8 mouse cellular contexts compared by ENCODE assay signal in genomic region chr3:84653557-84654245, GRCm38 (mm10). TPM values are rescaled to one million over a fixed set of nuclear protein-coding genes. Genes with fewer than 3 reads are reported as not detected.
DNase-seq lines count a peak whose midpoint lies in the region; ATAC-seq and TF ChIP-seq lines count a peak whose summit lies in the region.

No protein-coding gene starts in this region.

- no peak for TF ChIP-seq POLR2A in limb, embryonic 14.5 days (IDR thresholded peaks at IDR 0.05; ENCODE audit: borderline replicate concordance, extremely low read depth, insufficient read depth, insufficient read length)

- peak overlapping the region; percentile 16; the same call in 1 of the 2 replicates for H3K4me3 ChIP-seq in embryonic facial prominence, embryonic 15.5 days (replicated peaks)
- H3K4me3 ChIP-seq in limb, embryonic 14.5 days (replicated peaks; ENCODE audit: low read length): peak overlapping the region; percentile 21; the same call in 1 of the 2 replicates

- H3K9ac ChIP-seq in embryonic facial prominence, embryonic 15.5 days: no peak overlapping the region
- peak overlapping the region; percentile 26; the same call in 1 of the 2 replicates for H3K9ac ChIP-seq in limb, embryonic 14.5 days (ENCODE audit: low read depth, low read length, severe bottlenecking)

- H3K36me3 ChIP-seq in embryonic facial prominence, embryonic 15.5 days: no peaks in the 10 kb centered on the region
- H3K36me3 ChIP-seq in limb, embryonic 14.5 days (ENCODE audit: control insufficient read depth, insufficient read depth, low read length): no peaks in the 10 kb centered on the region

- peak; percentile 40 for ATAC-seq in CD4-positive, CD25-positive, alpha-beta regulatory T cell, adult 4 months
- no peak for ATAC-seq in embryonic facial prominence, embryonic 15.5 days (ENCODE audit: insufficient number of reproducible peaks, low FRiP score, low TSS enrichment, low read depth)
- no peak for ATAC-seq in limb, embryonic 14.5 days (ENCODE audit: low FRiP score, low read depth)

- peaks cover 15% of the 10 kb centered on the region for H3K4me1 ChIP-seq in embryonic facial prominence, embryonic 15.5 days
- H3K4me1 ChIP-seq in limb, embryonic 14.5 days (ENCODE audit: control insufficient read depth, insufficient read depth, low read length): peaks cover 12% of the 10 kb centered on the region

- DNase-seq in cerebellum, adult 9-11 months: peak; percentile 19
- DNase-seq in cerebellum, adult 11 months: no peak
- DNase-seq in limb, embryonic 14.5 days (ENCODE audit: low spot score): no peak
- DNase-seq in neural tube, embryonic 10.5 days (ENCODE audit: extremely low spot score, low spot score): peak; percentile 43
- no peak for DNase-seq in urinary bladder, postnatal 36 days (ENCODE audit: low spot score in 2 of 2)
- no peak for DNase-seq in layer of hippocampus, adult 18-20 months (ENCODE audit: low spot score in 2 of 2)

- H3K4me2 ChIP-seq in embryonic facial prominence, embryonic 15.5 days (replicated peaks): peak overlapping the region; percentile 37
- H3K4me2 ChIP-seq in limb, embryonic 14.5 days (replicated peaks; ENCODE audit: low read depth, low read length, severe bottlenecking): peak overlapping the region; percentile 38

- no peaks in the 10 kb centered on the region for H3K27me3 ChIP-seq in embryonic facial prominence, embryonic 15.5 days
- H3K27me3 ChIP-seq in limb, embryonic 14.5 days (ENCODE audit: control insufficient read depth, insufficient read depth, low read length): no peaks in the 10 kb centered on the region

- 19% methylated on average over 13 of the region's 14 CpGs for WGBS in embryonic facial prominence, embryonic 15.5 days
- 13% methylated on average over 14 of the region's 14 CpGs for WGBS in limb, embryonic 14.5 days

- no peak overlapping the region for H3K27ac ChIP-seq in embryonic facial prominence, embryonic 15.5 days (replicated peaks)
- no peak overlapping the region for H3K27ac ChIP-seq in limb, embryonic 14.5 days (replicated peaks; ENCODE audit: low read depth, low read length)

- H3K9me3 ChIP-seq in embryonic facial prominence, embryonic 15.5 days (replicated peaks): no peaks in the 10 kb centered on the region
- H3K9me3 ChIP-seq in limb, embryonic 14.5 days (ENCODE audit: control insufficient read depth, low read length): no peaks in the 10 kb centered on the region

RNA-seq across cellular contexts. Expression of gene Tmem154, which starts 12.3 kb away (rescaled TPM):
- polyA plus RNA-seq in CD4-positive, CD25-positive, alpha-beta regulatory T cell, adult 4 months (2017; shearing (Covaris generic)): 100 to 1,000 TPM; 140 to 141 TPM
- polyA plus RNA-seq in embryonic facial prominence, embryonic 15.5 days (2015; fragmentation: Nextera tagmentation; extraction: Ambion mirVana): 9.1 and 11.1 TPM in 2 replicates
- polyA plus RNA-seq in limb, embryonic 14.5 days (2012; rRNA removed): 3.2 and 4.2 TPM in 2 replicates
- 6.8 and 9.0 TPM in 2 replicates for polyA plus RNA-seq in limb, embryonic 14.5 days (2014; fragmentation: Nextera tagmentation; extraction: Ambion mirVana)
- total RNA-seq in layer of hippocampus, adult 18-20 months (2021): under 1 TPM; 0.32 to 0.36 TPM

Comparison
In these comparisons a context has a peak if more than half of its experiments do, and no peak if none do; other contexts are left out.
1. DNase-seq: peak in cerebellum, adult 9-11 months (single experiment) and neural tube, embryonic 10.5 days (single experiment); none in cerebellum, adult 11 months (single experiment), limb, embryonic 14.5 days (single experiment), urinary bladder, postnatal 36 days (0 of 2) and layer of hippocampus, adult 18-20 months (0 of 2).
2. RNA of gene Tmem154, which starts 12.3 kb away (polyA plus RNA-seq): 140 to 141 TPM in CD4-positive, CD25-positive, alpha-beta regulatory T cell, adult 4 months; 9.1 to 11.1 TPM in embryonic facial prominence, embryonic 15.5 days and 3.2 to 9.0 TPM in limb, embryonic 14.5 days; every median in the first group is over 10 times any median in the second.